9 mouse cellular contexts compared by ENCODE assay signal in the genomic region with DNA sequence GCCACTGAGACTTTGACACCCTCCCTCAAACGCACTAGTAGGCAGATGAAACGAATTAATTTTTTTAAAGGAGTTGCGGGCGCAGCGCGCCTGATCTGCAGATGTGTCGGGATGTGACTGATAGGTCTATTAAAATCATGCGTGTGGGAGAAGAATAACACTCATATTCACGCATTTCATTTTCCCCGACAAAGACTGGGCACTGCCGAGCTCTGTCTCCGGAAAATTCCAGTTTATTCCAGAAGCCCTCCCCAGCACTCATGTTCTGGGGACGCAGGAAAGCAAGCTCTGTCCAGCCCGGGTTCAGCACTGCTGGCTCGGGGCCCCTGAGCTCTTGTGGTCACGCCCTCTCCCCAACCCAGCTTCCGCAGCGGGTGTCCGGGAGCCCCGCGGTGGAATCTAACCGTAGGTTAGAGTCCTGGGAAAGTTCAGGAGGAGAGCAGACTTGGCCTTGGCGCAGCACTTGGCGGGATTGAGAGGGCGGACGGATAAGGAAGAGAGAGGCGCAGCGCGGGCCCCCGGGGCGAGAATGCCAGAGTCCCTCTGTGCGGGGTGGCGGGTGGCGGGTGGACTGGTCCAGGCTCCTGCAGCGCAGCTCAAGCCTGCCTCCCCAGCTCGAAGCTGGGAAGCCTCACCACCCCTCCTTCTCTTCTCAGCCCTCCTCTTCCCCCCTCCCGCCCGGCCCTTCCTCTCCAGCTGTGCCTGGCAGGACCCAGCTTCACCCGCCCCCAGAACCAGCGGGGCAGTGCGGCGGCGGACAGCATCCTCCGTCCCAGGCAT. TPM values are rescaled to one million over a fixed set of nuclear protein-coding genes. Genes with fewer than 3 reads are reported as not detected.
DNase-seq lines count a peak whose midpoint lies in the region; ATAC-seq and TF ChIP-seq lines count a peak whose summit lies in the region.
"Had no signal": no experiment of that assay in that cellular context is flagged by ENCODE, and none has a peak within 500 bp of the region (broad histone marks: within the 10 kb centered on the region; RNA-seq: fewer than 3 reads in every experiment).

No protein-coding gene starts in this region.

- WGBS in embryonic facial prominence, embryonic 12.5 days: under 1% methylated on average over 33 of the region's 44 CpGs
- WGBS in hindbrain, postnatal 0 days: under 1% methylated on average over 42 of the region's 44 CpGs
- under 1% methylated on average over 43 of the region's 44 CpGs for WGBS in midbrain, embryonic 13.5 days
- WGBS in liver, embryonic 12.5 days (ENCODE audit: insufficient replicate concordance): 2% methylated on average over 38 of the region's 44 CpGs

- intact Hi-C loops in left cerebral cortex, postnatal 4 days (cut with DNase I): no loop called here
- intact Hi-C loops in gastrocnemius, adult 2 months (cut with DNase I): no loop called here

- TF ChIP-seq CTCF in hindbrain, postnatal 0 days (IDR thresholded peaks at IDR 0.05; ENCODE audit: low read depth): no peak
- TF ChIP-seq CTCF in gastrocnemius, adult 2 months (IDR thresholded peaks at IDR 0.05): no peak

- H3K4me1 ChIP-seq in embryonic facial prominence, embryonic 12.5 days: 0 out of 2 replicates have a peak, but pooled peaks cover under 1% of the 10 kb centered on the region
- H3K4me1 ChIP-seq in hindbrain, postnatal 0 days (ENCODE audit: insufficient read depth, low read length): no peaks in the 10 kb centered on the region
- H3K4me1 ChIP-seq in midbrain, embryonic 13.5 days (replicated peaks): peaks cover 70% of the 10 kb centered on the region
- H3K4me1 ChIP-seq in liver, embryonic 12.5 days: 0 out of 2 replicates have a peak, but pooled peaks cover 9% of the 10 kb centered on the region

- H3K36me3 ChIP-seq in embryonic facial prominence, embryonic 12.5 days: no peaks in the 10 kb centered on the region
- H3K36me3 ChIP-seq in hindbrain, postnatal 0 days (ENCODE audit: insufficient read depth, low read length): no peaks in the 10 kb centered on the region
- no peaks in the 10 kb centered on the region for H3K36me3 ChIP-seq in midbrain, embryonic 13.5 days
- no peaks in the 10 kb centered on the region for H3K36me3 ChIP-seq in liver, embryonic 12.5 days

- no peaks in the 10 kb centered on the region for H3K9me3 ChIP-seq in embryonic facial prominence, embryonic 12.5 days
- H3K9me3 ChIP-seq in hindbrain, postnatal 0 days (ENCODE audit: low read length): no peaks in the 10 kb centered on the region
- no peaks in the 10 kb centered on the region for H3K9me3 ChIP-seq in midbrain, embryonic 13.5 days
- no peaks in the 10 kb centered on the region for H3K9me3 ChIP-seq in liver, embryonic 12.5 days (replicated peaks)

- H3K4me2 ChIP-seq in embryonic facial prominence, embryonic 12.5 days (replicated peaks): peak overlapping the region; percentile 32
- peak overlapping the region; percentile 51 for H3K4me2 ChIP-seq in hindbrain, postnatal 0 days (ENCODE audit: low read depth, low read length)
- H3K4me2 ChIP-seq in midbrain, embryonic 13.5 days (replicated peaks): peak overlapping the region; percentile 70
- H3K4me2 ChIP-seq in liver, embryonic 12.5 days: no peak overlapping the region

- H3K4me3 ChIP-seq in embryonic facial prominence, embryonic 12.5 days: peak overlapping the region; percentile 0; the same call in 1 of the 2 replicates
- H3K4me3 ChIP-seq in hindbrain, postnatal 0 days (ENCODE audit: low read length): peak overlapping the region; percentile 47
- peak overlapping the region; percentile 74 for H3K4me3 ChIP-seq in midbrain, embryonic 13.5 days (replicated peaks)
- no peak overlapping the region for H3K4me3 ChIP-seq in liver, embryonic 12.5 days
- H3K4me3 ChIP-seq in gastrocnemius, adult 2 months: no peak overlapping the region

- peak; percentile 64 for DNase-seq in left cerebral cortex, postnatal 4 days
- DNase-seq in left cerebral cortex, adult 18-20 months (ENCODE audit: low spot score in 2 of 2): no peak
- peak; percentile 77 for DNase-seq in hindbrain, postnatal 0 days (ENCODE audit: low spot score)
- no peak for DNase-seq in gastrocnemius, adult 2 months
- DNase-seq in thymus, postnatal 10 days (ENCODE audit: low spot score in 2 of 2): no peak

- ATAC-seq in embryonic facial prominence, embryonic 12.5 days (ENCODE audit: insufficient number of reproducible peaks, insufficient read depth, low FRiP score, low TSS enrichment): no peak
- peak; percentile 88 for ATAC-seq in hindbrain, postnatal 0 days
- ATAC-seq in midbrain, embryonic 13.5 days: peak; percentile 72
- no peak for ATAC-seq in liver, embryonic 12.5 days

- H3K27ac ChIP-seq in embryonic facial prominence, embryonic 12.5 days: peak overlapping the region; percentile 12; the same call in 1 of the 2 replicates
- peak overlapping the region; percentile 77 for H3K27ac ChIP-seq in hindbrain, postnatal 0 days
- H3K27ac ChIP-seq in midbrain, embryonic 13.5 days: peak overlapping the region; percentile 91
- no peak overlapping the region for H3K27ac ChIP-seq in liver, embryonic 12.5 days
- H3K27ac ChIP-seq in gastrocnemius, adult 2 months: no peak overlapping the region

- H3K9ac ChIP-seq in embryonic facial prominence, embryonic 12.5 days: no peak overlapping the region
- peak overlapping the region; percentile 37 for H3K9ac ChIP-seq in hindbrain, postnatal 0 days (replicated peaks; ENCODE audit: low read length)
- H3K9ac ChIP-seq in midbrain, embryonic 13.5 days (replicated peaks): peak overlapping the region; percentile 70
- no peak overlapping the region for H3K9ac ChIP-seq in liver, embryonic 12.5 days

- peaks cover 84% of the 10 kb centered on the region for H3K27me3 ChIP-seq in embryonic facial prominence, embryonic 12.5 days
- H3K27me3 ChIP-seq in hindbrain, postnatal 0 days (ENCODE audit: insufficient read depth, low read length): peaks cover 49% of the 10 kb centered on the region
- H3K27me3 ChIP-seq in midbrain, embryonic 13.5 days: peaks cover 60% of the 10 kb centered on the region
- H3K27me3 ChIP-seq in liver, embryonic 12.5 days (replicated peaks): peaks cover 93% of the 10 kb centered on the region

RNA-seq across cellular contexts. Expression of gene Sox1, which starts 5.7 kb away (rescaled TPM):
- total RNA-seq in left cerebral cortex, postnatal 4 days (2021): 10 to 100 TPM; 15.0 to 20.7 TPM
- 10 to 100 TPM in 1 of 2 experiments, 1 to 10 TPM in 1; 9.4 to 10.6 TPM for total RNA-seq in left cerebral cortex, adult 18-20 months (2021)
- 0.50 and 0.51 TPM in 2 replicates for polyA plus RNA-seq in embryonic facial prominence, embryonic 12.5 days (2016; fragmentation: Nextera tagmentation; extraction: Ambion mirVana)
- total RNA-seq in hindbrain, postnatal 0 days (2014; rRNA removed): 23.1 and 25.1 TPM in 2 replicates
- 2.5 and 2.7 TPM in 2 replicates for polyA plus RNA-seq in hindbrain, postnatal 0 days (2015; fragmentation: Nextera tagmentation; extraction: Ambion mirVana)
- 3.1 and 3.6 TPM in 2 replicates for polyA plus RNA-seq in midbrain, embryonic 13.5 days (2015; fragmentation: Nextera tagmentation; extraction: Ambion mirVana)
- not detected in 2 replicates for polyA plus RNA-seq in liver, embryonic 12.5 days (2016; fragmentation: Nextera tagmentation; extraction: Ambion mirVana)
- not detected for total RNA-seq in gastrocnemius, adult 2 months (2021)
- total RNA-seq: heart, adult 18-20 months had no signal

Comparison
In these comparisons a context has a peak if more than half of its experiments do, and no peak if none do; other contexts are left out.
1. DNase-seq: peak in left cerebral cortex, postnatal 4 days (single experiment) and hindbrain, postnatal 0 days (single experiment); none in left cerebral cortex, adult 18-20 months (0 of 2), gastrocnemius, adult 2 months (single experiment) and thymus, postnatal 10 days (0 of 2).
2. ATAC-seq: peak in hindbrain, postnatal 0 days (single experiment) and midbrain, embryonic 13.5 days (single experiment); none in embryonic facial prominence, embryonic 12.5 days (single experiment) and liver, embryonic 12.5 days (single experiment).
3. H3K27ac ChIP-seq: peak in embryonic facial prominence, embryonic 12.5 days (single experiment), hindbrain, postnatal 0 days (single experiment) and midbrain, embryonic 13.5 days (single experiment); none in liver, embryonic 12.5 days (single experiment) and gastrocnemius, adult 2 months (single experiment).
4. H3K4me3 ChIP-seq: peak in embryonic facial prominence, embryonic 12.5 days (single experiment), hindbrain, postnatal 0 days (single experiment) and midbrain, embryonic 13.5 days (single experiment); none in liver, embryonic 12.5 days (single experiment) and gastrocnemius, adult 2 months (single experiment).
5. H3K9ac ChIP-seq: peak in hindbrain, postnatal 0 days (single experiment) and midbrain, embryonic 13.5 days (single experiment); none in embryonic facial prominence, embryonic 12.5 days (single experiment) and liver, embryonic 12.5 days (single experiment).
6. RNA of gene Sox1, which starts 5.7 kb away (total RNA-seq): 23.1 to 25.1 TPM in hindbrain, postnatal 0 days, 15.0 to 20.7 TPM in left cerebral cortex, postnatal 4 days and 9.4 to 10.6 TPM in left cerebral cortex, adult 18-20 months; not detected in gastrocnemius, adult 2 months; every median in the first group is over 10 times any median in the second.